Mouse (Mus musculus) limb, embryonic 14.5 days (tissue): Measurements from ENCODE around the gene Ntsr1. TPM values are rescaled to one million over a fixed set of nuclear protein-coding genes. Genes with fewer than 3 reads are reported as not detected.
A peak's percentile ranks its signal among the peaks of the same experiment; 100 is the strongest.

ENCODE experiments used
- ATAC-seq: fragments of 200-750 bp; cut with Nextera tagmentation; 2 replicates; pipeline ENCODE4 v1.8.0; 2017; ENCODE audit warnings: low read depth, moderate number of reproducible peaks, moderate TSS enrichment; ENCODE audit not compliant: low FRiP score
- DNase-seq: peaks from one replicate; pipeline ENCODE4 v3.0.0-alpha.2; 2015; ENCODE audit warnings: low spot score
- H3K27ac ChIP-seq: fragments of 300-500 bp; sonication (generic); replicated peaks from 2 replicates; pipeline ENCODE4 v1.5.1; 2014; ENCODE audit warnings: low read depth, mild to moderate bottlenecking, low read length, moderate library complexity, mixed read lengths
- H3K27me3 ChIP-seq: fragments of 300-500 bp; sonication (generic); 2 replicates; pipeline ENCODE4 v1.6.1; 2014; ENCODE audit warnings: low read length, mixed read lengths; ENCODE audit not compliant: control insufficient read depth, insufficient read depth
- H3K36me3 ChIP-seq: fragments of 300-500 bp; sonication (generic); 2 replicates; pipeline ENCODE4 v1.6.1; 2014; ENCODE audit warnings: mild to moderate bottlenecking, low read length, moderate library complexity, mixed read lengths; ENCODE audit not compliant: control insufficient read depth, insufficient read depth
- H3K4me1 ChIP-seq: fragments of 300-500 bp; sonication (generic); 2 replicates; pipeline ENCODE4 v1.6.1; 2014; ENCODE audit warnings: antibody characterized with exemption, low read length, mixed read lengths; ENCODE audit not compliant: control insufficient read depth, insufficient read depth
- H3K4me2 ChIP-seq: fragments of 300-500 bp; sonication (generic); replicated peaks from 2 replicates; pipeline ENCODE4 v1.6.1; 2014; ENCODE audit warnings: low read depth, mild to moderate bottlenecking, low read length, moderate library complexity; ENCODE audit not compliant: severe bottlenecking
- H3K4me3 ChIP-seq: fragments of 300-500 bp; sonication (generic); replicated peaks from 2 replicates; pipeline ENCODE4 v1.5.1; 2014; ENCODE audit warnings: low read length
- H3K9ac ChIP-seq: fragments of 300-500 bp; sonication (generic); 2 replicates; pipeline ENCODE4 v1.6.1; 2014; ENCODE audit warnings: mild to moderate bottlenecking, low read depth, low read length, moderate library complexity; ENCODE audit not compliant: severe bottlenecking
- H3K9me3 ChIP-seq: fragments of 300-500 bp; sonication (generic); 2 replicates; pipeline ENCODE4 v1.6.1; 2016; ENCODE audit warnings: low read length; ENCODE audit not compliant: control insufficient read depth
- POLR2A ChIP-seq: fragments of 200-500 bp; IDR thresholded peaks from 2 replicates; pipeline ENCODE4 v1.8.0; 2012; ENCODE audit warnings: inconsistent platforms, mild to moderate bottlenecking, moderate library complexity, borderline replicate concordance; ENCODE audit not compliant: insufficient read depth, insufficient read length; ENCODE audit errors: extremely low read depth
- WGBS: fragments of 180-500 bp; shearing (Covaris S2); extraction: QIAGEN DNeasy Blood & Tissue Kit; methylation state at CpG from one replicate; pipeline ENCODE4 v1.1.7; 2014; 5-methylcytosine and 5-hydroxymethylcytosine counted together
- polyA plus RNA-seq, 2 experiments: library from polyadenylated mRNA; depleted of rRNA in 1 of 2; stranded (reverse) in 1 of 2; unstranded in 1 of 2; fragments of >200 nt; fragmentation: Nextera tagmentation in 1 of 2; extraction: Ambion mirVana in 1 of 2; gene quantifications; 2 replicates each; pipeline versions ENCODE4 v1.2.1 to v1.2.3; 2012 to 2014

The Ntsr1 gene
- polyA plus RNA-seq, 2 experiments, result 0.40 to 0.52 TPM

DNA sequence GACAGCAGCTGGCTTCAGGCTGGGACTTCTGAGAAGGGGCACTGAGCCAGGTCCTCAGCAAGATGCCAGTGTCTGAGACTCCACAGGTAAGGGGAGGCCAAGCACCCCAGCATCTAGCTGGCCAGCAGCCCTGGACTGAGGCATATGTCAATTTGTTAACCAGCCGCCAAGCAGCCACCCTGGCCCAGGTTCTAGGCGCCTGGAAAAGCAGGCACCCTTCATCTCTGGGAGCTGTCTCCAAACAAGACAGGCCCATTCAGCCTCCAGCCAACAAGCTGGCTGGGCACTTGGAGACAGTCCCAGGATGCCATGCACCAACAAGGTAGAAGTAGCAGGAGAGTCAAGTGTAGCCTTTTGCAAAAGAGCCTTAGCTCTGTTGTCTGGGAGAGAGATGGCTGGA lies 43.9 kb downstream of the Ntsr1 start:
- 92% methylated on average over 2 of the region's 2 CpGs for WGBS
- no peak for ATAC-seq
- no peak for TF ChIP-seq POLR2A

DNA sequence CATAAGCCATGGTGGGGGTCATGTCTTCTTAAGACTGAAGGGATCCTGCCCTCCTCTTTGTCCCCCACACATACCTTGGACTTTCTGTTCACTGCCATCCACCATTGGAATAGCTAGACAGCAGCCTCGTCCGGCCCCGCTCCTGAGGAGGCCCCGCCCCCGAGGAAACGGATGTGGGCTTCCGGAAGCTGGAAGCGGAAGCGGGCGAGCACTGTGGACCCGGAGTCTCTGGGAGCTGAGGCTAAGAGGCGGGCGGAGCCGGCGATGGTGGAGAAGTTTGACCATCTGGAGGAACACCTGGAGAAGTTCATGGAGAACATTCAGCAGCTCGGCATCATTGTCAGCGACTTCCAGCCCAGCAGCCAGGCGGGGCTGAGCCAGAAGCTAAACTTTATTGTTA lies 45.3 kb downstream of the Ntsr1 start:
- no peak overlapping the region for H3K27ac ChIP-seq
- no peaks in the 10 kb centered on the region for H3K27me3 ChIP-seq
- ATAC-seq, result no peak
- H3K36me3 ChIP-seq, result no peaks in the 10 kb centered on the region
- TF ChIP-seq POLR2A, result no peak
- no peak overlapping the region for H3K4me3 ChIP-seq
- no peaks in the 10 kb centered on the region for H3K4me1 ChIP-seq
- H3K9me3 ChIP-seq, result no peaks in the 10 kb centered on the region
- no peak for DNase-seq
- H3K4me2 ChIP-seq, result no peak overlapping the region
- WGBS, result 78% methylated on average over 18 of the region's 18 CpGs
- no peak overlapping the region for H3K9ac ChIP-seq

More for the DNA sequence above, 43.9 kb downstream of the Ntsr1 start:
- DNase-seq, result no peak
- Histone ChIP-seq H3K27ac (no peak overlapping the region), H3K9me3 (no peaks in the 10 kb centered on the region), H3K9ac (no peak overlapping the region), H3K27me3 (no peaks in the 10 kb centered on the region), H3K36me3 (no peaks in the 10 kb centered on the region), H3K4me1 (no peaks in the 10 kb centered on the region), H3K4me2 (no peak overlapping the region), H3K4me3 (no peak overlapping the region)

DNA sequence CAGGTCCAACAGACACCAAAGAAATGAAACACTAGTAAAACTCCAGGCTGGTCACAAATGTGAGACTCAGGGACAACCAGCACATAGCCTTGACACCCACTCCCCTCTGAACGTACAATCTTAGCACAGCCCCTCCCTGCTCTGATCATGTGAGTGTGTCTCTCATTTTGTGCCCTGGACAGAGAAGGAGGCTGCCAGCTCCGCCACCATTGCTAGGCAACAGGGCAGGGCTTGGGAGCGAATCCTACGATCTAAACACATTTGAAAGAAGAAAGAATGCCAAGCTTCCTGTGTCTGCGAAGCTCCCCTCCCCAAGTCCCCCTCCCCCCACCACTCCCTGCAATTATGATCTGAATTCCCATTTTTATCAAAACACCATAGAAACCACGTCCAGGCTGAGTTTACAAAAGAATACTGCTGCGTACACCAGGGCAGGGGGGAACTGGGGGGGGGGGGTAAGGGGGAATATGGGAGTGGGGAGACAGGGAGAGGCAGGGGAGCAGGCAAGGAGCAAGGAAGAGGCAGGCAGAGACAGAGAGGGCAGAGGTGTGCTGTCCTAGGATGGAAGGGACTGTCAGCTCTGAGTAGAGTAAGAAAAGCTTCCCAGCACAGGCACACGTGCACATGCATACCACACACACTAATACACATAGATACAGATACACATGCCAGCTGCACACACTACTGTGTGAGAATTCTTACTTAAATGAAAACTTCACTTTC lies 47.8 kb downstream of the Ntsr1 start:
- no peak for DNase-seq
- Histone ChIP-seq H3K27ac (no peak overlapping the region), H3K4me3 (no peak overlapping the region), H3K4me1 (no peaks in the 10 kb centered on the region), H3K9me3 (no peaks in the 10 kb centered on the region), H3K4me2 (no peak overlapping the region), H3K27me3 (no peaks in the 10 kb centered on the region), H3K9ac (no peak overlapping the region), H3K36me3 (no peaks in the 10 kb centered on the region)
- ATAC-seq, result no peak
- 45% methylated on average over 8 of the region's 8 CpGs for WGBS
- no peak for TF ChIP-seq POLR2A

- ATAC-seq (no peak), DNase-seq (no peak)
- no peak overlapping the region for H3K9ac ChIP-seq
- no peak for TF ChIP-seq POLR2A
- H3K27ac ChIP-seq, result no peak overlapping the region
- H3K4me3 ChIP-seq, result no peak overlapping the region
- H3K9me3 ChIP-seq, result no peaks in the 10 kb centered on the region
- no peak overlapping the region for H3K4me2 ChIP-seq
- no peaks in the 10 kb centered on the region for H3K27me3 ChIP-seq
- 65% methylated on average over 3 of the region's 3 CpGs for WGBS
- H3K4me1 ChIP-seq, result no peaks in the 10 kb centered on the region
- no peaks in the 10 kb centered on the region for H3K36me3 ChIP-seq
These were observed 52.6 kb downstream of the Ntsr1 start for GRCm38 (mm10) chr2:180552340-180552739.

DNA sequence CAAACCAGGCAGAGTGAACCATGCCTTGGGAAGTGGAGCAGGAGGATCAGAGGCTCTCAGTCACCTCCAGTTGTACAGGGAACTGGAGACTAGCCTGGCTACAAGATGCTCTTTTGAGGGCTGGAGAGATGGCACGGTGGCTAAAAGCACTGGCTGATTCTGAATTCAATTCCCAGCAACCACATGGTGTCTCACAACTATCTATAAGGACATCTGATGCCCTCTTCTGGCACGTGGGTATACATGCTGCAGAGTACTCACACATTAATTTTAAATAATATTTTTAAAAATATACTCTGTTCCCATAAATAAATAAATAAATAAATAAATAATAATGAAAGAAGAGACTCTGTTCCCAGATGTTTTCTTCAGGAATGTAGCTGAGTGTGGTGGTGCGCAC lies 55.4 kb downstream of the Ntsr1 start:
- 58% methylated on average over 3 of the region's 3 CpGs for WGBS
- no peak for TF ChIP-seq POLR2A
- Histone ChIP-seq H3K4me2 (no peak overlapping the region), H3K27ac (no peak overlapping the region), H3K4me1 (no peaks in the 10 kb centered on the region), H3K4me3 (no peak overlapping the region), H3K27me3 (no peaks in the 10 kb centered on the region), H3K36me3 (no peaks in the 10 kb centered on the region), H3K9me3 (no peaks in the 10 kb centered on the region), H3K9ac (no peak overlapping the region)
- DNase-seq, result peak; percentile 9
- ATAC-seq, result no peak
